Mouse (Mus musculus) neutrophil, adult 83 days (primary cell): ENCODE results near the gene Thsd4. TPM values are rescaled to one million over a fixed set of nuclear protein-coding genes. Genes with fewer than 3 reads are reported as not detected.

Experiments
- total RNA-seq, 2 experiments: library from RNA; stranded (reverse); gene quantifications; one replicate each; pipeline ENCODE4 v1.2.4; 2023

Gene Thsd4
- not detected for total RNA-seq

GRCm38 (mm10) chr9:60521806-60522264 lies at the start of gene Thsd4:
Gene Thsd4 (minus strand): TSS chr9:60522046.

DNA sequence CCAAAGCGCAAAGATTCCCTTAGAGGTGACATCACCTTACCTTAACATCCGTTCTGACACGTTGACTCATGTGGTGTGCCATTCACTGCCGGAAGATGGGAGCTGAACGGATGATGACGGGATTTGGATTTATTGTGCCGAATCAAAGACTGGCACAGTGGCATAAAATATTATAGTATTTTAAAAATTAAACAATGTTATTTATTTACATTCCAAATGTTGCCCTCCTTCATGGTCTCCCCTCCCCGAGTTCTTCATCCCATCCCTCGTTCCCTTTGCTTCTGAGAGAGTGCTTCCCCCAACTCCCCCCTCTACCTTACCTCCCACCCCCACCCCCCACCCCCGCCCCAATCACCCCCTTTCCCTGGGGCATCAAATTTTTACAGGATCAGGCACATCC lies 561.3 kb downstream of the Thsd4 start, which contains the start of gene Nr2e3:
Nr2e3 (minus strand) TSS at position 101 of the 400 bp plus-strand sequence.

Other genes starting within 250 kb of the Thsd4 start
- gene Lrrc49, start 166.1 kb upstream of the Thsd4 start, total RNA-seq: 1 to 10 TPM; 1.4 to 3.7 TPM
- not detected for gene Larp6, start 190.9 kb upstream of the Thsd4 start, total RNA-seq